Mouse (Mus musculus) neural tube, embryonic 11.5 days (tissue): ENCODE measurements around the gene Prrx1. TPM values are rescaled to one million over a fixed set of nuclear protein-coding genes. Genes with fewer than 3 reads are reported as not detected.
A peak's percentile ranks its signal among the peaks of the same experiment; 100 is the strongest.

Source experiments
- ATAC-seq: fragments of 200-750 bp; cut with Nextera tagmentation; 2 replicates; pipeline ENCODE4 v1.8.0; 2017; ENCODE audit warnings: moderate number of reproducible peaks, mild to moderate bottlenecking, moderate TSS enrichment, moderate library complexity; ENCODE audit not compliant: insufficient read depth, low FRiP score, low TSS enrichment
- DNase-seq: peaks from one replicate; pipeline ENCODE4 v3.0.0-alpha.2; 2015; ENCODE audit warnings: low spot score
- H3K27ac ChIP-seq: fragments of 300-500 bp; sonication (generic); 2 replicates; pipeline ENCODE4 v1.5.1; 2014; ENCODE audit warnings: low read depth, mild to moderate bottlenecking, low read length
- H3K27me3 ChIP-seq: fragments of 300-500 bp; sonication (generic); 2 replicates; pipeline ENCODE4 v1.6.1; 2014; ENCODE audit warnings: mild to moderate bottlenecking, low read length, mixed read lengths; ENCODE audit not compliant: control insufficient read depth, insufficient read depth
- H3K36me3 ChIP-seq: fragments of 300-500 bp; sonication (generic); 2 replicates; pipeline ENCODE4 v1.6.1; 2014; ENCODE audit warnings: mild to moderate bottlenecking, low read length, moderate library complexity, mixed read lengths; ENCODE audit not compliant: control insufficient read depth, insufficient read depth
- H3K4me1 ChIP-seq: fragments of 300-500 bp; sonication (generic); 2 replicates; pipeline ENCODE4 v1.6.1; 2014; ENCODE audit warnings: low read length, mixed read lengths; ENCODE audit not compliant: control insufficient read depth, insufficient read depth
- H3K4me2 ChIP-seq: fragments of 300-500 bp; sonication (generic); 2 replicates; pipeline ENCODE4 v1.6.1; 2014; ENCODE audit warnings: low read depth, mild to moderate bottlenecking, moderate library complexity
- H3K4me3 ChIP-seq: fragments of 300-500 bp; sonication (generic); 2 replicates; pipeline ENCODE4 v1.5.1; 2014; ENCODE audit warnings: low read depth, low read length
- H3K9ac ChIP-seq: fragments of 300-500 bp; sonication (generic); 2 replicates; pipeline ENCODE4 v1.6.1; 2014; ENCODE audit warnings: mild to moderate bottlenecking, low read length
- H3K9me3 ChIP-seq: fragments of 300-500 bp; sonication (generic); 2 replicates; pipeline ENCODE4 v1.6.1; 2016; ENCODE audit warnings: low read length; ENCODE audit not compliant: control insufficient read depth
- WGBS: fragments of 180-500 bp; shearing (Covaris S2); extraction: QIAGEN DNeasy Blood & Tissue Kit; methylation state at CpG from one replicate; pipeline ENCODE4 v1.1.7; 2014; 5-methylcytosine and 5-hydroxymethylcytosine counted together
- polyA plus RNA-seq: library from polyadenylated mRNA; unstranded; fragments of >200 nt; fragmentation: Nextera tagmentation; extraction: Ambion mirVana; gene quantifications from 2 replicates; pipeline ENCODE4 v1.2.1, GENCODE M21; 2014

Gene Prrx1
- 30.7 and 39.1 TPM in 2 replicates for polyA plus RNA-seq

DNA sequence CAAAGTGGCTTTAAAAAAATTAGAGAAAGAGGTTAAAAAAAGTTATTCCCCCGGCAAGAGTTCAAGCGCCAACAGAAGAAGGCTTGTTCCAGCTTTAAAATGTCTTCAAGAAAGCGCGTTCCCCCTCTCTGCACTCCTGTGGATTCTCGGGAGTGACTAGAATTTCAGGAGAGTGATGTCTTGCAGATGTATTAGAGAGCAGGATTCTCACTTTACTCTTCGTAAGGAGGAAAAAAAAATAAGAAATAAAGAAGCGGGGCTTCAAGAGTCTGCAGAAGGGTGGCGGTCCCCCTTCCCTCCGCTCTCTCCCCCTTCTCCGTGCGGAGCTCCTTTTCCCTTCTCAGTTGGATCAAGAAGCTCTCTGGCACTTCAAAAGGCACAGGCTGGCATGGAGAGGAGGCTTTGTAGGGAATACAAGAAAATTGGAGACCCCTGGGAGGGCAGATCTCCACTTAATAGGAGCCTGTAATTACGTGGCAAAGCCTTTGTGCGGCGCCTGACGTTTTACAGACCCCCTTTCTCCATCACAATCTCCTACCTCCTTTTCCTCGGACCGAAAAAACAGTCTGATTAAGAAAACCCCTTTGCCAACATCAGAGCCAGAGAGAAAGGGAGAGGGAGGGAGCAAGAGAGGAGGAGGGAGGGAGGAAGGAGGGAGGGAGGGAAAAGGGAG, at the start of gene Prrx1:
TSS of gene Prrx1 (minus strand) at position 610 of the 673 bp plus-strand sequence.
- DNase-seq (peak; percentile 66), ATAC-seq (no peak)
- Histone ChIP-seq H3K9ac (peak within 1 kb of the TSS; percentile 69), H3K36me3 (no peaks in the 10 kb centered on the region), H3K27ac (peak within 1 kb of the TSS; percentile 63), H3K27me3 (peaks cover 68% of the 10 kb centered on the region), H3K4me2 (peak within 1 kb of the TSS; percentile 57), H3K4me3 (peak within 1 kb of the TSS; percentile 48), H3K9me3 (no peaks in the 10 kb centered on the region), H3K4me1 (peaks cover 12% of the 10 kb centered on the region)
- WGBS, result under 1% methylated on average over 17 of the region's 17 CpGs

DNA sequence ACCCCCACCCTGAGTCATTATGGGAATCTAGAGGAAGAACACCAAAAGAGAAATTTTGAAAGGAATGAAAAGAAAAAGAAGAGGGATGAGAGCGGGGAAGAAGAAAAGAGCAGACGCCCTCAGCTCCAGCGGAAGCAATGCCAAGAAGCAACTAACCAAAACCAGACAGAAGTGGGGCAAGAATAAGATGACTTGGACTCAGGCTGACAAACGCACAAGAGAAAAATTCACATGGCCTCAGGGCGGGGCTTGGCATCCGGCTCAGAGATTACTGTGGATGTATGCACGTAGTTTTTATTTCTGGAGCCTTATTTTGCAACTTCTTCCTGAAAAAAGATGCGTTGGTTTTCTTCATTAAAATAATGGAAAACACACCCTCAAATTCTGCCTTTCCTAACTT, 48.7 kb upstream of the Prrx1 start:
- no peaks in the 10 kb centered on the region for H3K4me1 ChIP-seq
- no peaks in the 10 kb centered on the region for H3K36me3 ChIP-seq
- H3K27me3 ChIP-seq, result no peaks in the 10 kb centered on the region
- WGBS, result 81% methylated on average over 8 of the region's 8 CpGs
- ATAC-seq (no peak), DNase-seq (no peak)
- no peak overlapping the region for H3K4me2 ChIP-seq
- no peak overlapping the region for H3K4me3 ChIP-seq
- H3K27ac ChIP-seq, result no peak overlapping the region
- no peaks in the 10 kb centered on the region for H3K9me3 ChIP-seq
- no peak overlapping the region for H3K9ac ChIP-seq

DNA sequence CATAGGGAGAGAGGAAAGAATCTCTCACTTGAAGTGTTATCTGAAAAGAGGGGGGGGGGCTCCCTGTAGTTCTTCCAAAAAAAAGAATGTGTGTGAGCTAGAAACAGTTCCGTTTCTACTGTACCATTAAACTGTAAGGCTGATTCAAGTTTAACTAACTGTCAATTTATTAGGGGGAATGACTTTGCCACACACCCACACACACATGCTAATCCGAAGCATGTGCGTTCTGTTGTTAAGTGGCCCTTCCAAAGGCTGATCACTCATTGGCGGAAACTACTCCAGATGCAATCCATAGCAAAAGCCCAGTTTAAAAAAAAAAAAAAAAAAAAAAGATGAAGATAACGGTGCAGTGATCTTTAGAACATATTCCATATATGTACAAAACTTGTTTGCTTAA, 47.9 kb upstream of the Prrx1 start:
- no peak for DNase-seq
- ATAC-seq, result no peak
- Histone ChIP-seq H3K36me3 (no peaks in the 10 kb centered on the region), H3K9me3 (no peaks in the 10 kb centered on the region), H3K4me1 (no peaks in the 10 kb centered on the region), H3K4me2 (no peak overlapping the region), H3K27me3 (no peaks in the 10 kb centered on the region), H3K4me3 (no peak overlapping the region), H3K27ac (no peak overlapping the region), H3K9ac (no peak overlapping the region)
- 87% methylated on average over 5 of the region's 5 CpGs for WGBS

GRCm38 (mm10) chr1:163360796-163361195, 47.3 kb upstream of the Prrx1 start:
- H3K36me3 ChIP-seq, result no peaks in the 10 kb centered on the region
- H3K9me3 ChIP-seq, result no peaks in the 10 kb centered on the region
- H3K4me1 ChIP-seq, result no peaks in the 10 kb centered on the region
- ATAC-seq (no peak), DNase-seq (no peak)
- H3K9ac ChIP-seq, result no peak overlapping the region
- no peak overlapping the region for H3K4me2 ChIP-seq
- WGBS, result 71% methylated on average over 6 of the region's 6 CpGs
- no peak overlapping the region for H3K27ac ChIP-seq
- H3K4me3 ChIP-seq, result no peak overlapping the region
- H3K27me3 ChIP-seq, result no peaks in the 10 kb centered on the region

DNA sequence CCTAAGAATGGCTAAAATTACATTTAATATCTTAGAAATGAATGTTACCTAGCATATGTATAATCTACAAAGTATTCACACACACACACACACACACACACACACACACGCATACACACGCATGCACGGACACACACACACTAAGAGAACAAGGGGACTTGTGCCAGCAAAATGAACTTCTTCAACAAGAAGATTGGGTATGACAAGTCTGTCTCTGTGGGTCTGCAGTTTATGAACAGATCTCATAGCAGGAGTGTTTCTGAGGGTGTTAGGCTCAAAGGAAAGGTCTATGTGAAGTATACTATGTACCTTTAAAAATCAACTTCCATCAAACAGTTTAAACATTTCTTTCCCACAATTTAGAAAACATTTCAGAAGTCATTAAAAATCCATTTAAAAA, 46.0 kb upstream of the Prrx1 start:
- Histone ChIP-seq H3K27ac (no peak overlapping the region), H3K9ac (no peak overlapping the region), H3K4me2 (no peak overlapping the region), H3K4me1 (no peaks in the 10 kb centered on the region), H3K36me3 (no peaks in the 10 kb centered on the region), H3K27me3 (no peaks in the 10 kb centered on the region), H3K4me3 (no peak overlapping the region), H3K9me3 (no peaks in the 10 kb centered on the region)
- DNase-seq (no peak), ATAC-seq (no peak)
- WGBS, result 98% methylated on average over 3 of the region's 3 CpGs

GRCm38 (mm10) chr1:163358165-163358564, 44.7 kb upstream of the Prrx1 start:
- H3K9ac ChIP-seq, result no peak overlapping the region
- ATAC-seq, result no peak
- no peak overlapping the region for H3K4me2 ChIP-seq
- H3K27me3 ChIP-seq, result no peaks in the 10 kb centered on the region
- WGBS, result 67% methylated on average over 7 of the region's 7 CpGs
- no peaks in the 10 kb centered on the region for H3K4me1 ChIP-seq
- no peak for DNase-seq
- H3K27ac ChIP-seq, result no peak overlapping the region
- H3K36me3 ChIP-seq, result no peaks in the 10 kb centered on the region
- H3K4me3 ChIP-seq, result no peak overlapping the region
- H3K9me3 ChIP-seq, result no peaks in the 10 kb centered on the region

DNA sequence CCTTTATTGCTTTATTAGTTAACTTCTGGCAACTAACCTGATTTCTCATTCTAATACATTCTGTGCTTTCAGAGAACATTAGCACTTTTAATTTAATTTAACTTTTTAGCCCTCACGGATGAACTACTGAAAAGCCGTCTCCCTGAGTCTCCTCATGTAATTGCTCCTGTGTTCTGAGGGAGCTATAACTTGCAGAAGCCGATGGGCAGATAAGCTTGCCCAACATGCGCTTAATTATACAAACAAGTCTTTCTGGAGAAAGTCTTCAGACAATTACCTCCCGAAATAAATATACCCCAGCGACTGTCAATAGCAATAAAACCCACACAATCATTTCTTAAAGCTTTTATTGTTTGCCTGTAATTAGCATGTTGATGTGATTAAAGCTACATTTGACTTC, 44.2 kb upstream of the Prrx1 start:
- Histone ChIP-seq H3K27me3 (no peaks in the 10 kb centered on the region), H3K4me1 (no peaks in the 10 kb centered on the region), H3K36me3 (no peaks in the 10 kb centered on the region), H3K4me2 (no peak overlapping the region), H3K9ac (no peak overlapping the region), H3K4me3 (no peak overlapping the region), H3K9me3 (no peaks in the 10 kb centered on the region), H3K27ac (no peak overlapping the region)
- DNase-seq, result no peak
- 65% methylated on average over 6 of the region's 6 CpGs for WGBS
- no peak for ATAC-seq

DNA sequence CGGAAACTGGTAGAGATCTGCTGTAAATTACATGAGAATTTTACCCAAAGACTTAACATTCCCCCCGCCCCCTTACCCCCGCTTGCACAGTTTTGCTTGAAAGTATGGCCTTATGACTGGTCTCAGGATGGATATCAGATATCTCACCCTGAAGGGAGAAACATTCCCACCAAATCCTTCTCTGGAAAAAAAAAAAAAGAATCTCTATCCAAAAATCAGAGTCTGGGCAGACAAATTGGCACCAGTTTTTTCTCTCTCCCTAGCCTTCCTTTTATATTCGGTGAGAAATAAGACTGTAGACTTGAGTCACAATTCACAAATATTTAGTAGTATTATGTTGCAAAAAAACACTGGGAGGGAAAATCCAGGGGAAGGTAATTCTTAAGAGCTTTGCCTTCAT, 42.7 kb upstream of the Prrx1 start:
- WGBS, result 55% methylated on average over 4 of the region's 4 CpGs
- Histone ChIP-seq H3K27me3 (no peaks in the 10 kb centered on the region), H3K4me3 (no peak overlapping the region), H3K4me1 (no peaks in the 10 kb centered on the region), H3K36me3 (no peaks in the 10 kb centered on the region), H3K4me2 (no peak overlapping the region), H3K9me3 (no peaks in the 10 kb centered on the region), H3K27ac (no peak overlapping the region), H3K9ac (no peak overlapping the region)
- ATAC-seq, result no peak
- DNase-seq, result no peak

DNA sequence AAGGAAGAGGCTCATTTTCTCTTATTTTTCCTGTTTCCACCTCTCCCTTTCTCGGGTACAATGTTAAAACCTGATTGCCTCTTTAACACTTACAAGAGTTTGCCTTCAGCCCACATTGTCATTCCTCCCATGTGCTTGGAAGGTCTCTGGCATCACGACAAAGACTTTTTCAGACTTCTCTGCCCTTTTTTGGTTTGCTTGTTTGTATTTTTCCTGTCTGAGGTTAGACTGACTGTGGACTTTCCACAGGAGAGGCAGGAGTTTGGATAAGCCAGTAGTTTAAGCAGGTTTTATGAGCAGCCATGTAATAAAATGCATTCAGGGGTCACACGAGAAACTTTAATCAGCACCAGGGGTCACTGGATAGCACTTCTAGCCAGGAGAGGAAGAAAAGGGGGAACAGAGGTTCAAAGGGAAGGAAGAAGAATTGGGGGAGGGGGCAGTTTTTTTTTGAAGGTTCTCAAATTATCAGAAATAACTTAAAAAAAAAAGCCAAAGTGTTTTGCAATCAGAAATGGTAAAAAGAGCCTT, 42.2 kb upstream of the Prrx1 start:
- Histone ChIP-seq H3K9me3 (no peaks in the 10 kb centered on the region), H3K27ac (no peak overlapping the region), H3K36me3 (no peaks in the 10 kb centered on the region), H3K27me3 (no peaks in the 10 kb centered on the region), H3K4me3 (no peak overlapping the region), H3K4me1 (no peaks in the 10 kb centered on the region), H3K4me2 (no peak overlapping the region), H3K9ac (no peak overlapping the region)
- 19% methylated on average over 3 of the region's 3 CpGs for WGBS
- ATAC-seq (no peak), DNase-seq (no peak)
